In the genomic region with DNA sequence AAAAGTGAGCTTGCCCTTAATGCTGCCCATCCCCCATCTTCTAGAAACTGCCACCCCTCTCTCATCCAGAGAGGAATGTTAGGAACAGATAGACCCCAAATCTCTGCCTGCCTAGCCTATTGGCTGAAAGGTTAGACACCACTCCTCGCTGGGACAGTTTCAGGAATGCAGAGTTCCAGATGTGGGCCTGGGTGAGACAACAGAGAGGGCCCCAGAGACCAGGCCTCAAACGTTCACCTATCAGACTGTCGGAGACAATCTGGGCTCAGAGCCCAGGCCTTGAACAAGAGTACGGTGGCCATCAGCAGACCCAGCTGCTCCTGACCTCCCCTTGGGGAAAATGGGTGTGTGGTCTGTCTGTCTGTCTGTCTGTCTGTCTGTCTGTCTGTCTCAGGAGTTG, we compare ENCODE assay signal across 10 mouse cellular contexts. TPM values are rescaled to one million over a fixed set of nuclear protein-coding genes. Genes with fewer than 3 reads are reported as not detected.
DNase-seq lines count a peak whose midpoint lies in the region; ATAC-seq and TF ChIP-seq lines count a peak whose summit lies in the region.
"Had no signal": no experiment of that assay in that cellular context is flagged by ENCODE, and none has a peak within 500 bp of the region (broad histone marks: within the 10 kb centered on the region; RNA-seq: fewer than 3 reads in every experiment).

No protein-coding gene starts in this region.

- H3K36me3 ChIP-seq in forebrain, embryonic 10.5 days (replicated peaks), result no peaks in the 10 kb centered on the region
- H3K36me3 ChIP-seq in forebrain, embryonic 16.5 days (ENCODE audit: control insufficient read depth, insufficient read depth), result no peaks in the 10 kb centered on the region
- peaks cover 38% of the 10 kb centered on the region for H3K36me3 ChIP-seq in lung, postnatal 0 days (ENCODE audit: insufficient read depth, low read length)
- no peaks in the 10 kb centered on the region for H3K36me3 ChIP-seq in hindbrain, embryonic 15.5 days
- H3K36me3 ChIP-seq in small intestine, adult 2 months (ENCODE audit: control insufficient read depth, insufficient read depth, low read length), result peaks cover 68% of the 10 kb centered on the region

- peak overlapping the region; percentile 79 for H3K27ac ChIP-seq in forebrain, embryonic 10.5 days
- no peak overlapping the region for H3K27ac ChIP-seq in forebrain, embryonic 16.5 days (ENCODE audit: low read length)
- peak overlapping the region; percentile 90 for H3K27ac ChIP-seq in lung, postnatal 0 days (ENCODE audit: low read length)
- peak overlapping the region; percentile 47; the same call in 1 of the 2 replicates for H3K27ac ChIP-seq in hindbrain, embryonic 15.5 days (replicated peaks)
- peak overlapping the region; percentile 13; the same call in 1 of the 2 replicates for H3K27ac ChIP-seq in small intestine, adult 2 months (ENCODE audit: insufficient read depth, low read depth, low read length)

- H3K9me3 ChIP-seq in forebrain, embryonic 10.5 days, result no peaks in the 10 kb centered on the region
- no peaks in the 10 kb centered on the region for H3K9me3 ChIP-seq in forebrain, embryonic 16.5 days (ENCODE audit: control insufficient read depth, low read length)
- H3K9me3 ChIP-seq in lung, postnatal 0 days (ENCODE audit: low read length), result no peaks in the 10 kb centered on the region
- H3K9me3 ChIP-seq in hindbrain, embryonic 15.5 days, result no peaks in the 10 kb centered on the region

- no peaks in the 10 kb centered on the region for H3K27me3 ChIP-seq in forebrain, embryonic 10.5 days (ENCODE audit: poor library complexity, severe bottlenecking)
- no peaks in the 10 kb centered on the region for H3K27me3 ChIP-seq in forebrain, embryonic 16.5 days (replicated peaks; ENCODE audit: control insufficient read depth, insufficient read depth, low read length)
- no peaks in the 10 kb centered on the region for H3K27me3 ChIP-seq in lung, postnatal 0 days (replicated peaks; ENCODE audit: insufficient read depth, low read length)
- no peaks in the 10 kb centered on the region for H3K27me3 ChIP-seq in hindbrain, embryonic 15.5 days
- H3K27me3 ChIP-seq in small intestine, adult 2 months (ENCODE audit: control insufficient read depth, insufficient read depth, low read length), result no peaks in the 10 kb centered on the region

- TF ChIP-seq EP300 in lung, postnatal 0 days (IDR thresholded peaks at IDR 0.05), result no peak

- no peak overlapping the region for H3K9ac ChIP-seq in forebrain, embryonic 16.5 days (replicated peaks; ENCODE audit: low read depth, low read length)
- H3K9ac ChIP-seq in lung, postnatal 0 days (replicated peaks; ENCODE audit: low read depth), result no peak overlapping the region
- no peak overlapping the region for H3K9ac ChIP-seq in hindbrain, embryonic 15.5 days

- DNase-seq in forebrain, embryonic 10.5 days (ENCODE audit: extremely low spot score, low spot score), result no peak
- peak; percentile 62 for DNase-seq in lung, postnatal 0 days (ENCODE audit: low spot score)
- DNase-seq in lung, adult 18-20 months, result no peak
- no peak for DNase-seq in layer of hippocampus, postnatal 25 days (ENCODE audit: extremely low spot score in 1 of 2, low spot score in 1 of 2)
- no peak for DNase-seq in retina, embryonic 14.5 days (ENCODE audit: low spot score)
- DNase-seq: left cerebral cortex, postnatal 4 days; spleen, adult 18-20 months had no signal

- no peak for TF ChIP-seq CTCF in lung, postnatal 0 days (IDR thresholded peaks at IDR 0.05)
- TF ChIP-seq CTCF in small intestine, adult 2 months (IDR thresholded peaks at IDR 0.05; ENCODE audit: extremely low read depth, insufficient read length, insufficient replicate concordance, low read depth, low read length), result no peak

- H3K4me1 ChIP-seq in forebrain, embryonic 10.5 days, result peaks cover 32% of the 10 kb centered on the region
- no peaks in the 10 kb centered on the region for H3K4me1 ChIP-seq in forebrain, embryonic 16.5 days (replicated peaks; ENCODE audit: control insufficient read depth, insufficient read depth, low read length)
- H3K4me1 ChIP-seq in lung, postnatal 0 days (ENCODE audit: insufficient read depth, low read depth, low read length), result peaks cover 8% of the 10 kb centered on the region; the same call in 1 of the 2 replicates
- peaks cover 3% of the 10 kb centered on the region; the same call in 1 of the 2 replicates for H3K4me1 ChIP-seq in hindbrain, embryonic 15.5 days (replicated peaks)
- no peaks in the 10 kb centered on the region; the same call in 1 of the 2 replicates for H3K4me1 ChIP-seq in small intestine, adult 2 months (ENCODE audit: control insufficient read depth, insufficient read depth, insufficient read length, low read length)

- ATAC-seq in forebrain, embryonic 16.5 days, result no peak
- 0 out of 2 replicates have a peak, but pooled peaks have one; percentile 8 for ATAC-seq in lung, postnatal 0 days
- no peak for ATAC-seq in hindbrain, embryonic 15.5 days (ENCODE audit: low FRiP score, low read depth)

- TF ChIP-seq POLR2A in small intestine, adult 2 months (IDR thresholded peaks at IDR 0.05; ENCODE audit: low read depth, low read length), result no peak

- H3K4me2 ChIP-seq in forebrain, embryonic 16.5 days (ENCODE audit: low read length), result no peak overlapping the region
- no peak overlapping the region for H3K4me2 ChIP-seq in lung, postnatal 0 days (replicated peaks; ENCODE audit: low read depth, low read length)
- no peak overlapping the region for H3K4me2 ChIP-seq in hindbrain, embryonic 15.5 days

- H3K4me3 ChIP-seq in forebrain, embryonic 10.5 days, result no peak overlapping the region
- H3K4me3 ChIP-seq in forebrain, embryonic 16.5 days (replicated peaks; ENCODE audit: low read length), result no peak overlapping the region
- no peak overlapping the region for H3K4me3 ChIP-seq in lung, postnatal 0 days (ENCODE audit: low read depth, low read length)
- no peak overlapping the region for H3K4me3 ChIP-seq in hindbrain, embryonic 15.5 days
- H3K4me3 ChIP-seq in small intestine, adult 2 months (ENCODE audit: low read depth, low read length), result no peak overlapping the region

- 62% methylated on average over 4 of the region's 4 CpGs for WGBS in forebrain, embryonic 10.5 days
- WGBS in forebrain, embryonic 16.5 days, result 61% methylated on average over 4 of the region's 4 CpGs
- 32% methylated on average over 4 of the region's 4 CpGs for WGBS in lung, postnatal 0 days
- 58% methylated on average over 4 of the region's 4 CpGs for WGBS in hindbrain, embryonic 15.5 days
- WGBS in small intestine, adult 2 months, result 65% methylated on average over 4 of the region's 4 CpGs

RNA-seq across cellular contexts. Expression of a gene that starts 17.7 kb away (rescaled TPM):
- not detected in 2 replicates for polyA plus RNA-seq in forebrain, embryonic 10.5 days (2016; fragmentation: Nextera tagmentation; extraction: Ambion mirVana)
- not detected in 2 replicates for polyA plus RNA-seq in forebrain, embryonic 16.5 days (2015; fragmentation: Nextera tagmentation; extraction: Ambion mirVana)
- 4.0 and 4.2 TPM in 2 replicates for polyA plus RNA-seq in lung, postnatal 0 days (2015; fragmentation: Nextera tagmentation; extraction: Ambion mirVana)
- not detected in 2 replicates for polyA plus RNA-seq in hindbrain, embryonic 15.5 days (2015; fragmentation: Nextera tagmentation; extraction: Ambion mirVana)
- 0.51 TPM in 1 of 2 replicates, not detected in the other for polyA plus RNA-seq in small intestine, adult 2 months (2012; rRNA removed)
- not detected for total RNA-seq in layer of hippocampus, postnatal 25 days (2021)

RNA-seq across cellular contexts. Expression of a gene that starts 28.5 kb away (rescaled TPM):
- 16.2 and 16.3 TPM in 2 replicates for polyA plus RNA-seq in forebrain, embryonic 10.5 days (2016; fragmentation: Nextera tagmentation; extraction: Ambion mirVana)
- polyA plus RNA-seq in forebrain, embryonic 16.5 days (2015; fragmentation: Nextera tagmentation; extraction: Ambion mirVana), result 55.9 and 58.6 TPM in 2 replicates
- polyA plus RNA-seq in lung, postnatal 0 days (2015; fragmentation: Nextera tagmentation; extraction: Ambion mirVana), result 3.2 and 4.3 TPM in 2 replicates
- 31.3 and 34.8 TPM in 2 replicates for polyA plus RNA-seq in hindbrain, embryonic 15.5 days (2015; fragmentation: Nextera tagmentation; extraction: Ambion mirVana)
- 11.4 and 17.6 TPM in 2 replicates for polyA plus RNA-seq in small intestine, adult 2 months (2012; rRNA removed)
- total RNA-seq in layer of hippocampus, postnatal 25 days (2021), result 100 to 1,000 TPM; 295 to 297 TPM

RNA-seq across cellular contexts. Expression of a gene that starts 45.1 kb away (rescaled TPM):
- polyA plus RNA-seq in forebrain, embryonic 10.5 days (2016; fragmentation: Nextera tagmentation; extraction: Ambion mirVana), result 11.7 and 12.9 TPM in 2 replicates
- polyA plus RNA-seq in forebrain, embryonic 16.5 days (2015; fragmentation: Nextera tagmentation; extraction: Ambion mirVana), result 7.7 and 8.8 TPM in 2 replicates
- 105 and 110 TPM in 2 replicates for polyA plus RNA-seq in lung, postnatal 0 days (2015; fragmentation: Nextera tagmentation; extraction: Ambion mirVana)
- 10.6 and 11.0 TPM in 2 replicates for polyA plus RNA-seq in hindbrain, embryonic 15.5 days (2015; fragmentation: Nextera tagmentation; extraction: Ambion mirVana)
- 45.7 and 61.7 TPM in 2 replicates for polyA plus RNA-seq in small intestine, adult 2 months (2012; rRNA removed)
- 10 to 100 TPM; 13.9 to 24.2 TPM for total RNA-seq in layer of hippocampus, postnatal 25 days (2021)
